Mouse (Mus musculus): ENCODE data around the gene Ypel4. TPM values are rescaled to one million over a fixed set of nuclear protein-coding genes. Genes with fewer than 3 reads are reported as not detected.

The Ypel4 gene
- polyA plus RNA-seq (2015; fragmentation: Nextera tagmentation; extraction: Ambion mirVana), result 2.6 and 3.4 TPM in 2 replicates

DNA sequence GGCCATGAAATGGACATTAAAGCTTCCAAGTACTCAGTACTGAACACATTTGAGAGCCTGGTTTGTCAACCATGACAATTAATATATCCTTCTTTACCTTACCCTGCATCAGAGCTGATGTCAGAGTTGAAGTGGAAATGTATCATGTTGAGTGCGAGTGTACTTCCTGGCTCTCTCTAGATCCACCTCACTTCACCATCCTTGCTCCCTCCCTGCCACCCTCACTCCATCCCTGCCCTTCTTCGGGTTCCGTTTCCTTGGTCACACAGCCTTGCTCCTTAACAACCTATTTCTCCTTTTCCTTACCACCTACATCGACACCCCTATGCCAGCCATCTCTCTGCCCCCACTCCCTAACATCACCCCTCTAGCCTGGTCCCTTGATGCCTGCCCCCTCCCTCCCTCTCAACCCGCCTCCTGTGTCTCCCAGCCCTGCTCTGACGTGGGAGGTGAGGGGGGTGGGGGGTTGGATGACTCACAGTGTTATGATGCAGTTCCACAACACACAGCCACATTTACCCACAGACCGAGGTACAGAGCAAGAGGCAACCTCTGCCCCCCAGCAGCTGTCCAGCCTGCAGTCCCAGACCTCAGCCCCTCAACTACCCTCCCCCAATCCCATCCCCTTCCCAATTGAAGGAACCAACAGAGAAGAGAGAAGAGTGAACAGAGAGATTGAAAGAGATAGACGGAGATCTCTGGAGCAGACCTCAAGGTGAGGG lies at the start of gene Ypel4:
Ypel4 (plus strand) TSS at position 480 of the 722 bp plus-strand sequence.
- peak within 1 kb of the TSS; percentile 19 for H3K4me3 ChIP-seq (ENCODE audit: low read depth, low read length)
- ATAC-seq, result peak; percentile 67
- no peaks in the 10 kb centered on the region for H3K36me3 ChIP-seq (ENCODE audit: insufficient read depth, low read length)
- DNase-seq (ENCODE audit: low spot score), result peak; percentile 62
- H3K9me3 ChIP-seq (ENCODE audit: low read length), result no peaks in the 10 kb centered on the region
- TF ChIP-seq EP300 (IDR thresholded peaks at IDR 0.05), result no peak
- TF ChIP-seq CTCF (IDR thresholded peaks at IDR 0.05), result no peak
- no peak within 1 kb of the TSS for H3K27ac ChIP-seq (ENCODE audit: low read length)
- 4% methylated on average over 7 of the region's 8 CpGs for WGBS
- peaks cover 10% of the 10 kb centered on the region; the same call in 1 of the 2 replicates for H3K4me1 ChIP-seq (ENCODE audit: insufficient read depth, low read depth, low read length)
- 0 out of 2 replicates have a peak, but pooled peaks cover 11% of the 10 kb centered on the region for H3K27me3 ChIP-seq (replicated peaks; ENCODE audit: insufficient read depth, low read length)
- no peak within 1 kb of the TSS for H3K9ac ChIP-seq (replicated peaks; ENCODE audit: low read depth)
- peak within 1 kb of the TSS; percentile 40 for H3K4me2 ChIP-seq (replicated peaks; ENCODE audit: low read depth, low read length)

DNA sequence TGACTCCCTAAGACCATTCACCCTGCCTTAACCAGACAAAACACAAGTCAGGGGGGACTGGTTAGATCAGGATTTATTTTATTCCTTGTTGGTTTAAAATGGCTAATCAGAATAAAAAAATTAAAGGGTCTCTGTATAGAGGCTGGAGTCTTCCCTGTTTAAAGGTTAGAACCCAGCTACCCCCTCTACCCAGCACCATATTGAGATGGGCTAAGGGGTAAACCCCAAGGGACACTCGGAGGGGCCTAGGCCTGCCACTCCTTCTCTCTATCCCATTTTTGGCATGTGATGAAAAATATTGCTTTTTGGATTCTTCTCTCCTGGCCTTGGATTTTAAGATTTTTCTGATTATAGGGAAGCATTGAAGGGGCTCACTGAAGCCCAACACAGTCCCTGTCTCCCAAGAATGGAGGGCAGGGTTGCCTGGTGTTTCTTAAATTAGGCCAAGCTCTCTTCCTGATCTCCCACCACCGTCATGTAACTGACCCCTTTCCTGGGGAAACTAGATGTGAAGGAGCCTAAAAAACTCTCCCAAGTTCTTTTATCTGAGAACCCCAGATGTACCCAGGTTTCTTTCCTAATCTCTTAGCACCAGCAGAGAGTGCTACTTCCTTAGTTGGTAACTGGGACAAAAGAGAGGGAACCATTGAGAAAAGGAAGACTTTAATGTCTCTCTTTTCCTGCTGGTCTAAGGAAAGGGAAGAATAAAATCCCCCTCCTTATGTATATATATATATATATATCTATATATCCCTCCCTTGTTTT lies 45.6 kb upstream of the Ypel4 start:
- WGBS, result 76% methylated on average over 2 of the region's 2 CpGs

DNA sequence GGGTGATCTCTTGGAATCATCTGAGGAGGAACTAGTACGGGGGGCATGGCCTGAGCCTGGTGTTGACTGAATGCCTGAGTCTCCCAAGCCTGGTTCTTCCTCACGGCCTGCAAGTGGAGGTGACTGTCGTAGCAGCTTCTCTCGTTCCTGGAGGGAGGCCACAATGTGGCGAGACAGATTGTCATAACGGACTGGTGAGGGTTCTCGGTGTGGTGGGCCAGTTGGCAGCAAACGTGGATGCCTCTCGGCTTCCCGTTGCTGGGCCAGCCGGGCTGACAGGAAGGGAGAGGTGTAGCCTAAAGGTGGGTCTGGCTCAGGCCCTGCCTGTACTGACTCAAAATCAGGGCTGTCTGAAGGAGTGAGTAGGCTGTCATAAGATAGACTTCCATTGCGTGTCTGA lies 43.8 kb upstream of the Ypel4 start:
- no peak for TF ChIP-seq EP300 (IDR thresholded peaks at IDR 0.05)
- no peak for TF ChIP-seq CTCF (IDR thresholded peaks at IDR 0.05)
- H3K4me1 ChIP-seq (ENCODE audit: insufficient read depth, low read depth, low read length), result no peaks in the 10 kb centered on the region
- no peak for DNase-seq (ENCODE audit: low spot score)
- H3K36me3 ChIP-seq (ENCODE audit: insufficient read depth, low read length), result peaks cover 42% of the 10 kb centered on the region
- no peak overlapping the region for H3K4me2 ChIP-seq (replicated peaks; ENCODE audit: low read depth, low read length)
- no peak overlapping the region for H3K9ac ChIP-seq (replicated peaks; ENCODE audit: low read depth)
- 84% methylated on average over 12 of the region's 12 CpGs for WGBS
- H3K27ac ChIP-seq (ENCODE audit: low read length), result no peak overlapping the region
- no peaks in the 10 kb centered on the region for H3K9me3 ChIP-seq (ENCODE audit: low read length)
- H3K4me3 ChIP-seq (ENCODE audit: low read depth, low read length), result no peak overlapping the region
- no peaks in the 10 kb centered on the region for H3K27me3 ChIP-seq (replicated peaks; ENCODE audit: insufficient read depth, low read length)
- no peak for ATAC-seq

More for the DNA sequence above, 45.6 kb upstream of the Ypel4 start:
- Histone ChIP-seq H3K4me2 (replicated peaks; ENCODE audit: low read depth, low read length) (no peak overlapping the region), H3K9ac (replicated peaks; ENCODE audit: low read depth) (no peak overlapping the region), H3K27ac (ENCODE audit: low read length) (no peak overlapping the region), H3K4me3 (ENCODE audit: low read depth, low read length) (no peak overlapping the region), H3K36me3 (ENCODE audit: insufficient read depth, low read length) (peaks cover 37% of the 10 kb centered on the region), H3K27me3 (replicated peaks; ENCODE audit: insufficient read depth, low read length) (no peaks in the 10 kb centered on the region), H3K4me1 (ENCODE audit: insufficient read depth, low read depth, low read length) (no peaks in the 10 kb centered on the region), H3K9me3 (ENCODE audit: low read length) (no peaks in the 10 kb centered on the region)
- TF ChIP-seq CTCF (IDR thresholded peaks at IDR 0.05), result no peak
- no peak for TF ChIP-seq EP300 (IDR thresholded peaks at IDR 0.05)
- DNase-seq (ENCODE audit: low spot score) (no peak), ATAC-seq (no peak)

DNA sequence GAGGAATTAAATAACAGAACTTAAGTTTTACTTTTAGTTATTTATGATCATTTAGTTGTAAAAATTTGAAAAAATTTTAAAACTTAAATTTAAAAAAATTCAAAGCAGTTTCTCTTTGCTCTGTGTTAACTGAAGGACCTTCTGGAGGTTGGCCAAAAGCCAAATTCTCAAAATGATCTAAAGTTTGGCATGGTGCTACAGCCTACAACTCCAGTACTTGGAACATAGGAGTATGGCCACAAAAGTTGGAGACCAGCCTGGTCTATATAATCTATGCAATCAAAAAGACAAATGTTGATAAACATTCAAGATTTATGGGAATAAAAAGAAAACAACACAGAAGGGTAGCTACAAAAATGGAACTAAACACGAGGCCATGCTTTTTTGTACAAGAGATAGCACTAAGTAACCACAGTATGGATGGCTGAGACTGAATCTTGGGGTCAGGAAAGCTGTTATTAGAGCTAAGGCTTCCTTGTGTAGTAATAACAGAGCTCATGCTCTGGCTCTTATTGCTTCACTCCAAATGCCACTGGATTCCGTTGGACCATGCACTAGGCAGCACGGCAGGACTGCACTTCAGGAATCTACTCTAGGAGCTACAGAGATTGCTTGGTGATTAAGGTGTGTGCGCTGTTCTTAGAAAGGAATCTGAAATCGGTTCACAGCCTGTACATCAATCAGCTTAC lies 38.7 kb upstream of the Ypel4 start:
- Histone ChIP-seq H3K27ac (ENCODE audit: low read length) (0 out of 2 replicates have a peak overlapping the region, but pooled peaks have one; percentile 12), H3K4me1 (ENCODE audit: insufficient read depth, low read depth, low read length) (no peaks in the 10 kb centered on the region), H3K36me3 (ENCODE audit: insufficient read depth, low read length) (peaks cover 24% of the 10 kb centered on the region), H3K9ac (replicated peaks; ENCODE audit: low read depth) (no peak overlapping the region), H3K4me3 (ENCODE audit: low read depth, low read length) (no peak overlapping the region), H3K9me3 (ENCODE audit: low read length) (no peaks in the 10 kb centered on the region), H3K4me2 (replicated peaks; ENCODE audit: low read depth, low read length) (no peak overlapping the region), H3K27me3 (replicated peaks; ENCODE audit: insufficient read depth, low read length) (no peaks in the 10 kb centered on the region)
- no peak for TF ChIP-seq CTCF (IDR thresholded peaks at IDR 0.05)
- TF ChIP-seq EP300 (IDR thresholded peaks at IDR 0.05), result no peak
- ATAC-seq (peak; percentile 50; the same call in 1 of the 2 replicates), DNase-seq (ENCODE audit: low spot score) (peak; percentile 21)
- 62% methylated on average over 5 of the region's 5 CpGs for WGBS

DNA sequence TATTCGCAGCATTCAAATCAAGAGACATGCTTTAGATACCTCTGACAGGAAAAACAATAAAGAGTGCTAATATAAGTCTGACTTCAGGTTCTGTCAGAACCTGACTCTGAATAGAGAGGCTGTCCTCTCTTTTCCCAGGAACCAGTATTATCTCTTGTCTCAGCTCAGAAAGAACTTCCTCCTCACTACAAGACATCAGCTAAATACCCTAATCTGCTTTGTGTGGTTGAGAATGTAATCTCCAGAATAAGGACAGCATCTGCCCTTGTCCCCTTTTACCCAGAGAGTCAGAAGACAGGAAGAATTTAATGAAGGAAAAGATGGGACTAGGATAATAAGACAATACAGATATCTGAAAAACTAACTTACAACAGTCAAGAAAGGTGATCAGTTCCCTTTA lies 30.4 kb upstream of the Ypel4 start:
- H3K4me3 ChIP-seq (ENCODE audit: low read depth, low read length), result no peak overlapping the region
- TF ChIP-seq CTCF (IDR thresholded peaks at IDR 0.05), result no peak
- no peak for TF ChIP-seq EP300 (IDR thresholded peaks at IDR 0.05)
- ATAC-seq, result no peak

DNA sequence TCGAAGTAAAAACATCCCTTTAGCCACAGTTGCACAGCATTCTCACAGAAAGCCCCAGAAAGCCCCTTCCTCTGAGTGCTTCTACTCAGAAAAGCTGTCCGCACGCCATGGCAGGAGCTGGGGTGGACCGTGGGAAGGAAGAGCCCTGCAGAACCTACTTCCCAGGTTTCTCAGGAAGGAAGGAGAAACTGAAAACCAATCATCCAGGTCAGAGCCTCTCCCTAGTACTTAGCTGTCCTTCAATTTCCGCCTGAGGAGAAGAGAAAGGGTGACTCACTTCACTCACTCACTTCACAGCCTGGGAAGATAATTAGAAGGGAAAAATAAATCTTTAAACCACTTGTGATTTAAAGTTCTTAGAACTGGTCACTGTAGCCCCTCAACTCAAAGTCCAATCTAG lies 29.5 kb upstream of the Ypel4 start:
- DNase-seq (ENCODE audit: low spot score) (peak; percentile 32), ATAC-seq (no peak)
- 67% methylated on average over 5 of the region's 5 CpGs for WGBS
- no peak overlapping the region for H3K9ac ChIP-seq (replicated peaks; ENCODE audit: low read depth)
- TF ChIP-seq EP300 (IDR thresholded peaks at IDR 0.05) (no peak), CTCF (IDR thresholded peaks at IDR 0.05) (no peak)
- H3K9me3 ChIP-seq (ENCODE audit: low read length), result no peaks in the 10 kb centered on the region
- H3K27ac ChIP-seq (ENCODE audit: low read length), result 0 out of 2 replicates have a peak overlapping the region, but pooled peaks have one; percentile 38
- no peaks in the 10 kb centered on the region for H3K36me3 ChIP-seq (ENCODE audit: insufficient read depth, low read length)
- no peak overlapping the region for H3K4me2 ChIP-seq (replicated peaks; ENCODE audit: low read depth, low read length)
- H3K27me3 ChIP-seq (replicated peaks; ENCODE audit: insufficient read depth, low read length), result no peaks in the 10 kb centered on the region
- no peak overlapping the region for H3K4me3 ChIP-seq (ENCODE audit: low read depth, low read length)
- H3K4me1 ChIP-seq (ENCODE audit: insufficient read depth, low read depth, low read length), result no peaks in the 10 kb centered on the region

More for the DNA sequence above, 30.4 kb upstream of the Ypel4 start:
- DNase-seq (ENCODE audit: low spot score), result no peak
- no peaks in the 10 kb centered on the region for H3K9me3 ChIP-seq (ENCODE audit: low read length)
- no peaks in the 10 kb centered on the region for H3K36me3 ChIP-seq (ENCODE audit: insufficient read depth, low read length)
- H3K9ac ChIP-seq (replicated peaks; ENCODE audit: low read depth), result no peak overlapping the region
- no peak overlapping the region for H3K4me2 ChIP-seq (replicated peaks; ENCODE audit: low read depth, low read length)
- 83% methylated on average over 1 of the region's 1 CpGs for WGBS
- H3K4me1 ChIP-seq (ENCODE audit: insufficient read depth, low read depth, low read length), result no peaks in the 10 kb centered on the region
- no peaks in the 10 kb centered on the region for H3K27me3 ChIP-seq (replicated peaks; ENCODE audit: insufficient read depth, low read length)
- no peak overlapping the region for H3K27ac ChIP-seq (ENCODE audit: low read length)

Data from lung, postnatal 0 days (tissue).